Mouse (Mus musculus): ENCODE data around the gene 4921539E11Rik. TPM values are rescaled to one million over a fixed set of nuclear protein-coding genes. Genes with fewer than 3 reads are reported as not detected.
A peak's percentile ranks its signal among the peaks of the same experiment; 100 is the strongest.

The 4921539E11Rik gene
- polyA plus RNA-seq, 1 experiment = not detected

DNA sequence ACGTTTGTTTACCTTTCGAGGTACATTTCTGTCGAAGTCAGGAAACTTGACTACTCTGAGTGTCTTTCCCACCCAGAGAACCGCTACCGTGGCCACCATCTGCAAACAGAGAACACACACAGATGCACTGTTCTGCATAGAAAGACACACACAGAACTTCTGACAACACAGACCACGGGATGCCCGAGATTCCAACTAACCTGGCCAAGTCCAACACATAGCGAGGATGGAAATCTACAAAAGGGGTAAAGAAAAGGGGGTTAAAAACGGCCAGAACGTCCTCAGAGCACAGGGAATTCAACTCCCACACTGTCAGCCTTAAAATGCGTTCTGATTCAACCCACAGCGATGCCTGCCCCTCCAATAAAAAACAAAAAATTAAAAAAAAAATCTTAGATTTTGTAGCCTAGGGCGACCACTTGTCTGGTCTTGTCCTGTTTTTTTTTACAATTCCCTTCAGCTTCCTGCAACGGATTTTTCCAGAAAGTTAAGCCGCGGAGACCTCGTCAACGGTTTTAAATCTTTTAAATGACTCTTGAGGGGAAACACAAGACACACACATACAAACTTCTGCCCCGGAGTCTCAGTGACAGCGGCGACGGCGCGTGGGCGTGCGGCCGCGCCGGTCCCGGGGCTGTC, 76.7 kb downstream of the 4921539E11Rik start:
- Histone ChIP-seq H3K4me3 (ENCODE audit: low read depth, low read length) (peak overlapping the region; percentile 87), H3K27me3 (ENCODE audit: control insufficient read depth, insufficient read depth, low read length, poor library complexity, severe bottlenecking) (no peaks in the 10 kb centered on the region), H3K9me3 (replicated peaks; ENCODE audit: control insufficient read depth, insufficient read depth, low read length, poor library complexity, severe bottlenecking) (no peaks in the 10 kb centered on the region), H3K27ac (ENCODE audit: insufficient read depth, low read length) (no peak overlapping the region), H3K36me3 (ENCODE audit: control insufficient read depth, insufficient read depth, low read length, poor library complexity, severe bottlenecking) (peaks cover 6% of the 10 kb centered on the region), H3K9ac (ENCODE audit: low read depth, poor library complexity, severe bottlenecking) (peak overlapping the region; percentile 97), H3K4me1 (ENCODE audit: control insufficient read depth, insufficient read depth, low read length) (no peaks in the 10 kb centered on the region)
- TF ChIP-seq EP300 (IDR thresholded peaks at IDR 0.05; ENCODE audit: insufficient read depth, low read depth, low read length) = no peak
- no peak for TF ChIP-seq CTCF (IDR thresholded peaks at IDR 0.05; ENCODE audit: low read depth, low read length)
- TF ChIP-seq POLR2A (IDR thresholded peaks at IDR 0.05; ENCODE audit: insufficient read depth, low read length) = no peak

- H3K9ac ChIP-seq (ENCODE audit: low read depth, poor library complexity, severe bottlenecking) = no peak overlapping the region
- peaks cover 14% of the 10 kb centered on the region for H3K36me3 ChIP-seq (ENCODE audit: control insufficient read depth, insufficient read depth, low read length, poor library complexity, severe bottlenecking)
- H3K27ac ChIP-seq (ENCODE audit: insufficient read depth, low read length) = no peak overlapping the region
- no peaks in the 10 kb centered on the region for H3K27me3 ChIP-seq (ENCODE audit: control insufficient read depth, insufficient read depth, low read length, poor library complexity, severe bottlenecking)
- no peaks in the 10 kb centered on the region for H3K4me1 ChIP-seq (ENCODE audit: control insufficient read depth, insufficient read depth, low read length)
- no peak for TF ChIP-seq POLR2A (IDR thresholded peaks at IDR 0.05; ENCODE audit: insufficient read depth, low read length)
- TF ChIP-seq CTCF (IDR thresholded peaks at IDR 0.05; ENCODE audit: low read depth, low read length) = no peak
- H3K9me3 ChIP-seq (replicated peaks; ENCODE audit: control insufficient read depth, insufficient read depth, low read length, poor library complexity, severe bottlenecking) = no peaks in the 10 kb centered on the region
- H3K4me3 ChIP-seq (ENCODE audit: low read depth, low read length) = no peak overlapping the region
Measured at GRCm38 (mm10) chr4:103208553-103208952, 82.1 kb downstream of the 4921539E11Rik start.

DNA sequence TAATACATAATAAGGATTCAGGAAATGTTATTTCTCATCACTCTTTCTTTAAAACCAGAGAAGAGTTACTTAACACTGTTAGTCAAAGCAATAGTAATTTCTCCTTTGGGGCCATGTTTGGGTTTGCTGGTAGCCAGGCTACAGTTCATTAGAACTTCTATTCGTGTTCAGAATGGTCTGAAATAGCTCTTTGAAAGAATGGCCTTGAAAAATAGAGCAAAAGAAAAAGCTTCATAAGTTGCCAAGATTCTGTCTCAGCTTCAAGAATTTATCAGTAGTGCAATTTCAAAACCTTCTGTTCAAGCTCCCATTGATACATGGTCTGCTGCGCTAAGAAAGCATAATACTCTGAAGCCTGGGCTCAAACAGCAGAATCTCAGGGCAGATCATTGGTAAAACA, 87.0 kb downstream of the 4921539E11Rik start:
- Histone ChIP-seq H3K4me1 (ENCODE audit: control insufficient read depth, insufficient read depth, low read length) (no peaks in the 10 kb centered on the region), H3K9me3 (replicated peaks; ENCODE audit: control insufficient read depth, insufficient read depth, low read length, poor library complexity, severe bottlenecking) (no peaks in the 10 kb centered on the region), H3K27me3 (ENCODE audit: control insufficient read depth, insufficient read depth, low read length, poor library complexity, severe bottlenecking) (no peaks in the 10 kb centered on the region), H3K27ac (ENCODE audit: insufficient read depth, low read length) (no peak overlapping the region), H3K9ac (ENCODE audit: low read depth, poor library complexity, severe bottlenecking) (no peak overlapping the region), H3K4me3 (ENCODE audit: low read depth, low read length) (no peak overlapping the region), H3K36me3 (ENCODE audit: control insufficient read depth, insufficient read depth, low read length, poor library complexity, severe bottlenecking) (peaks cover 8% of the 10 kb centered on the region)
- TF ChIP-seq EP300 (IDR thresholded peaks at IDR 0.05; ENCODE audit: insufficient read depth, low read depth, low read length) (no peak), POLR2A (IDR thresholded peaks at IDR 0.05; ENCODE audit: insufficient read depth, low read length) (no peak), CTCF (IDR thresholded peaks at IDR 0.05; ENCODE audit: low read depth, low read length) (no peak)

DNA sequence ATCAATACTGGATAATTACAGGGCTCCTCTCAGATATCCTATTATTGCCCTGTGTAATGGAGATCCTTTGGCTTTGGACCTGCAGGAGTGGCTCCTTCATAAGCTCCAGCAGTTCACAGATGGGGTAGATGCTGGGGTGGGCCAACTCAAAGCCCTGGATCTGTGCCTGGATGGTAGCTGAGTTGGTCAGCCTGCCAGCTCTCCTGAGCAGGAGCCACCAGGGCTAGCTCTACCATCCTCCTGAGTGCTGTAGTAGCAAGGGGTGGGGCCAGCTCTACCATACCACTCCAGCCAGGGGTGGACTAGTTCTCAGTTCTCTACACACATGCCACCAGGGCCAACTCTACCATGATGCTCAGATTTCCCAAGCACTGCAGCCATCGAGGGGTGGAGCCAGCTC, 90.6 kb downstream of the 4921539E11Rik start:
- Histone ChIP-seq H3K9me3 (replicated peaks; ENCODE audit: control insufficient read depth, insufficient read depth, low read length, poor library complexity, severe bottlenecking) (no peaks in the 10 kb centered on the region), H3K36me3 (ENCODE audit: control insufficient read depth, insufficient read depth, low read length, poor library complexity, severe bottlenecking) (no peaks in the 10 kb centered on the region; the same call in 1 of the 2 replicates)

GRCm38 (mm10) chr4:103199086-103199485, 91.6 kb downstream of the 4921539E11Rik start:
- Histone ChIP-seq H3K36me3 (ENCODE audit: control insufficient read depth, insufficient read depth, low read length, poor library complexity, severe bottlenecking) (no peaks in the 10 kb centered on the region), H3K9ac (ENCODE audit: low read depth, poor library complexity, severe bottlenecking) (no peak overlapping the region)
- no peak for TF ChIP-seq POLR2A (IDR thresholded peaks at IDR 0.05; ENCODE audit: insufficient read depth, low read length)
- TF ChIP-seq EP300 (IDR thresholded peaks at IDR 0.05; ENCODE audit: insufficient read depth, low read depth, low read length) = no peak
- peak; percentile 30 for TF ChIP-seq CTCF (IDR thresholded peaks at IDR 0.05; ENCODE audit: low read depth, low read length)

More for the DNA sequence above, 90.6 kb downstream of the 4921539E11Rik start:
- TF ChIP-seq CTCF (IDR thresholded peaks at IDR 0.05; ENCODE audit: low read depth, low read length) = no peak
- TF ChIP-seq POLR2A (IDR thresholded peaks at IDR 0.05; ENCODE audit: insufficient read depth, low read length) = no peak
- Histone ChIP-seq H3K4me1 (ENCODE audit: control insufficient read depth, insufficient read depth, low read length) (no peaks in the 10 kb centered on the region), H3K27ac (ENCODE audit: insufficient read depth, low read length) (no peak overlapping the region), H3K27me3 (ENCODE audit: control insufficient read depth, insufficient read depth, low read length, poor library complexity, severe bottlenecking) (no peaks in the 10 kb centered on the region), H3K4me3 (ENCODE audit: low read depth, low read length) (no peak overlapping the region), H3K9ac (ENCODE audit: low read depth, poor library complexity, severe bottlenecking) (no peak overlapping the region)

GRCm38 (mm10) chr4:103197401-103197800, 93.3 kb downstream of the 4921539E11Rik start:
- no peaks in the 10 kb centered on the region for H3K4me1 ChIP-seq (ENCODE audit: control insufficient read depth, insufficient read depth, low read length)
- H3K27me3 ChIP-seq (ENCODE audit: control insufficient read depth, insufficient read depth, low read length, poor library complexity, severe bottlenecking) = no peaks in the 10 kb centered on the region
- TF ChIP-seq CTCF (IDR thresholded peaks at IDR 0.05; ENCODE audit: low read depth, low read length) = no peak
- TF ChIP-seq EP300 (IDR thresholded peaks at IDR 0.05; ENCODE audit: insufficient read depth, low read depth, low read length) = no peak
- no peak for TF ChIP-seq POLR2A (IDR thresholded peaks at IDR 0.05; ENCODE audit: insufficient read depth, low read length)
- no peak overlapping the region for H3K9ac ChIP-seq (ENCODE audit: low read depth, poor library complexity, severe bottlenecking)
- H3K36me3 ChIP-seq (ENCODE audit: control insufficient read depth, insufficient read depth, low read length, poor library complexity, severe bottlenecking) = no peaks in the 10 kb centered on the region
- H3K27ac ChIP-seq (ENCODE audit: insufficient read depth, low read length) = no peak overlapping the region
- H3K9me3 ChIP-seq (replicated peaks; ENCODE audit: control insufficient read depth, insufficient read depth, low read length, poor library complexity, severe bottlenecking) = no peaks in the 10 kb centered on the region
- H3K4me3 ChIP-seq (ENCODE audit: low read depth, low read length) = no peak overlapping the region

More at GRCm38 (mm10) chr4:103199086-103199485, 91.6 kb downstream of the 4921539E11Rik start:
- no peaks in the 10 kb centered on the region for H3K4me1 ChIP-seq (ENCODE audit: control insufficient read depth, insufficient read depth, low read length)
- no peak overlapping the region for H3K27ac ChIP-seq (ENCODE audit: insufficient read depth, low read length)
- no peak overlapping the region for H3K4me3 ChIP-seq (ENCODE audit: low read depth, low read length)
- no peaks in the 10 kb centered on the region for H3K9me3 ChIP-seq (replicated peaks; ENCODE audit: control insufficient read depth, insufficient read depth, low read length, poor library complexity, severe bottlenecking)
- H3K27me3 ChIP-seq (ENCODE audit: control insufficient read depth, insufficient read depth, low read length, poor library complexity, severe bottlenecking) = no peaks in the 10 kb centered on the region
